ENCODE assay signal across 17 mouse cellular contexts in genomic region chr9:14061840-14062239, GRCm38 (mm10).
A peak's percentile ranks its signal among the peaks of the same experiment; 100 is the strongest.
DNase-seq lines count a peak whose midpoint lies in the region; ATAC-seq and TF ChIP-seq lines count a peak whose summit lies in the region.
"Had no signal": no experiment of that assay in that cellular context is flagged by ENCODE, and none has a peak within 500 bp of the region (broad histone marks: within the 10 kb centered on the region; RNA-seq: fewer than 3 reads in every experiment).

No protein-coding gene starts in this region.

- no peak overlapping the region for H3K9ac ChIP-seq in kidney, embryonic 15.5 days
- H3K9ac ChIP-seq in embryonic facial prominence, embryonic 15.5 days, result no peak overlapping the region
- no peak overlapping the region for H3K9ac ChIP-seq in kidney, postnatal 0 days (ENCODE audit: low read depth, low read length)
- H3K9ac ChIP-seq: forebrain, embryonic 12.5 days; liver, embryonic 13.5 days; lung, embryonic 15.5 days had no signal

- no peak overlapping the region for H3K4me2 ChIP-seq in kidney, embryonic 15.5 days
- no peak overlapping the region for H3K4me2 ChIP-seq in embryonic facial prominence, embryonic 15.5 days (replicated peaks)
- no peak overlapping the region for H3K4me2 ChIP-seq in kidney, postnatal 0 days (ENCODE audit: low read length)
- H3K4me2 ChIP-seq: forebrain, embryonic 12.5 days; liver, embryonic 13.5 days; lung, embryonic 15.5 days had no signal

- H3K9me3 ChIP-seq in kidney, embryonic 15.5 days (replicated peaks), result 0 out of 2 replicates have a peak, but pooled peaks cover 9% of the 10 kb centered on the region
- H3K9me3 ChIP-seq in embryonic facial prominence, embryonic 15.5 days (replicated peaks), result no peaks in the 10 kb centered on the region
- no peaks in the 10 kb centered on the region for H3K9me3 ChIP-seq in kidney, postnatal 0 days (replicated peaks; ENCODE audit: low read length)
- H3K9me3 ChIP-seq: liver, embryonic 13.5 days had no signal

- no peak for TF ChIP-seq CTCF in kidney, postnatal 0 days (IDR thresholded peaks at IDR 0.05; ENCODE audit: low read depth)

- no peaks in the 10 kb centered on the region for H3K36me3 ChIP-seq in kidney, embryonic 15.5 days
- H3K36me3 ChIP-seq in embryonic facial prominence, embryonic 15.5 days, result no peaks in the 10 kb centered on the region
- no peaks in the 10 kb centered on the region for H3K36me3 ChIP-seq in kidney, postnatal 0 days (ENCODE audit: insufficient read depth, low read length)
- H3K36me3 ChIP-seq: forebrain, embryonic 12.5 days; limb, embryonic 10.5 days; liver, embryonic 13.5 days; lung, embryonic 15.5 days had no signal

- no peak overlapping the region for H3K4me3 ChIP-seq in kidney, embryonic 15.5 days (replicated peaks)
- no peak overlapping the region for H3K4me3 ChIP-seq in embryonic facial prominence, embryonic 15.5 days (replicated peaks)
- no peak overlapping the region for H3K4me3 ChIP-seq in kidney, postnatal 0 days (replicated peaks; ENCODE audit: low read depth, low read length)
- H3K4me3 ChIP-seq: forebrain, embryonic 12.5 days; left cerebral cortex, adult 2 months; limb, embryonic 10.5 days; liver, embryonic 13.5 days; lung, embryonic 15.5 days had no signal

- H3K4me1 ChIP-seq in kidney, embryonic 15.5 days, result peaks cover 16% of the 10 kb centered on the region
- peaks cover 24% of the 10 kb centered on the region for H3K4me1 ChIP-seq in embryonic facial prominence, embryonic 15.5 days
- H3K4me1 ChIP-seq in kidney, postnatal 0 days (replicated peaks; ENCODE audit: insufficient read depth, low read length), result 0 out of 2 replicates have a peak, but pooled peaks cover 3% of the 10 kb centered on the region
- H3K4me1 ChIP-seq: liver, embryonic 13.5 days; lung, embryonic 15.5 days had no signal

- H3K27ac ChIP-seq in kidney, embryonic 15.5 days, result no peak overlapping the region
- H3K27ac ChIP-seq in embryonic facial prominence, embryonic 15.5 days (replicated peaks), result peak overlapping the region; percentile 4; the same call in 1 of the 2 replicates
- no peak overlapping the region for H3K27ac ChIP-seq in kidney, postnatal 0 days
- H3K27ac ChIP-seq: forebrain, embryonic 12.5 days; left cerebral cortex, adult 2 months; limb, embryonic 10.5 days; liver, embryonic 13.5 days; lung, embryonic 15.5 days had no signal

- DNase-seq in kidney, adult 11 months, result peak; percentile 61
- DNase-seq in kidney, postnatal 0 days (ENCODE audit: low spot score), result peak; percentile 23
- peak; percentile 10 for DNase-seq in skeletal muscle tissue, adult 2 months (ENCODE audit: low read depth, low spot score)
- DNase-seq in left cerebral cortex, adult 18-20 months (ENCODE audit: low spot score in 2 of 2), result no peak
- no peak for DNase-seq in cerebellum, postnatal 10 days
- DNase-seq: cerebellum, adult 18-20 months; liver, embryonic 13.5 days; right cerebral cortex, adult 18-20 months; thymus, adult 18-20 months had no signal

- ATAC-seq in kidney, embryonic 15.5 days (replicated peaks; ENCODE audit: low FRiP score), result no peak
- ATAC-seq in embryonic facial prominence, embryonic 15.5 days (ENCODE audit: insufficient number of reproducible peaks, low FRiP score, low TSS enrichment, low read depth), result no peak
- no peak for ATAC-seq in kidney, postnatal 0 days (replicated peaks; ENCODE audit: low FRiP score, low read depth)
- ATAC-seq: inflammation-experienced regulatory T-cells, adult 6 months; midbrain, embryonic 16.5 days had no signal

- 72% methylated on average over 9 of the region's 9 CpGs for WGBS in kidney, embryonic 15.5 days
- WGBS in embryonic facial prominence, embryonic 15.5 days, result 65% methylated on average over 9 of the region's 9 CpGs
- WGBS in kidney, postnatal 0 days, result 65% methylated on average over 9 of the region's 9 CpGs

- H3K27me3 ChIP-seq in kidney, embryonic 15.5 days, result no peaks in the 10 kb centered on the region
- no peaks in the 10 kb centered on the region for H3K27me3 ChIP-seq in embryonic facial prominence, embryonic 15.5 days
- H3K27me3 ChIP-seq in kidney, postnatal 0 days (ENCODE audit: insufficient read depth, low read length), result no peaks in the 10 kb centered on the region
- H3K27me3 ChIP-seq: forebrain, embryonic 12.5 days; liver, embryonic 13.5 days; lung, embryonic 15.5 days had no signal

Comparison
In these comparisons a context has a peak if more than half of its experiments do, and no peak if none do; other contexts are left out.
1. DNase-seq: peak in kidney, adult 11 months (single experiment), kidney, postnatal 0 days (single experiment) and skeletal muscle tissue, adult 2 months (single experiment); none in left cerebral cortex, adult 18-20 months (0 of 2) and cerebellum, postnatal 10 days (0 of 2).